Mouse (Mus musculus) thymus, postnatal 0 days (tissue): ENCODE measurements around the gene 1810049J17Rik. TPM values are rescaled to one million over a fixed set of nuclear protein-coding genes. Genes with fewer than 3 reads are reported as not detected.
"Not testable (repeated sequence)": the region's sequence is repeated elsewhere in the genome, so short reads cannot be mapped to it uniquely, and the experiment has no call there.

Source experiments
- DNase-seq: peaks from one replicate; pipeline ENCODE4 v3.0.0-alpha.2; 2015; ENCODE audit warnings: low spot score
- polyA plus RNA-seq: library from polyadenylated mRNA; unstranded; fragments of >200 nt; fragmentation: Nextera tagmentation; extraction: Ambion mirVana; gene quantifications from 2 replicates; pipeline ENCODE4 v1.2.1, GENCODE M21; 2015

The 1810049J17Rik gene
- 1.6 and 2.0 TPM in 2 replicates for polyA plus RNA-seq

DNA sequence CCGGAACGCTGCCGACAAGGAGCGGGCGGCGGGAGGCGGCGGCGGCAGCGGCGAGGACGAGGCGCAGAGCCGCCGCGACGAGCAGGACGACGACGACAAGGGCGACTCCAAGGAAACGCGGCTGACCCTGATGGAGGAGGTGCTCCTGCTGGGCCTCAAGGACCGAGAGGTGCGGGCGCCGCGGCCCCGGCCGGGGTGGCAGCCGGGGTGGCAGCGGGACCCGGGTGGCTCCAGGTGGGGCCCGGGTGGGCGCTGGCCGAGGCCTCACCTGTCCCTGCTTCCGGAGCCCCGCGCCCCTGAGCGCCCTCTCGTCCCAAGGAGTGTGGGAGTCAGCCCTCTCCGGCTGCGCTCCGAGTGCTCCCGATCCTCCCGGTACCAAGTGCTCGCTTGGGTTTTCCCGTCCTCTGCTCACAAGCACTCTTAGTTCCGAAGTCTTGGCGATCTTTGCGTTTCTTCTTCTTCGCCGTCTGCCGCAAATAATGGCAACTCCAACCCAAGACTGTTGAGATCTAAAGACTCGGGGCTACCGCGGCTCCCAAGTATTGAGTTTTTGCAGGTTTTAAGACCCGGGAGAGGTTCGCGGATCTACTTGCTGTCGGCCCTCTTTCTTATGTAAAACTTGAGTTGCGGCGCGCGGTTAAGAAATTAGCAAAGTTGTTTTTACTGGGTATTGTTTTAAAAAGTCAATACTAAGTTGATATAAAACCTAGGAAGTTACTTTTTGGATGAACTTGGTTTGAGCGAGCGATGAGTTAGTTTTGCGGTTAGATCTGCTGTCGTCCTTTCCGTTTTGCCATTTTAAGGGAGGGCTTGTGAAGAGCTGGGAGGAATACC, at the start of gene 1810049J17Rik:
Gene 1810049J17Rik, minus strand, starts transcription at position 112 of the 834 bp plus-strand sequence.
- peak; percentile 51 for DNase-seq

DNA sequence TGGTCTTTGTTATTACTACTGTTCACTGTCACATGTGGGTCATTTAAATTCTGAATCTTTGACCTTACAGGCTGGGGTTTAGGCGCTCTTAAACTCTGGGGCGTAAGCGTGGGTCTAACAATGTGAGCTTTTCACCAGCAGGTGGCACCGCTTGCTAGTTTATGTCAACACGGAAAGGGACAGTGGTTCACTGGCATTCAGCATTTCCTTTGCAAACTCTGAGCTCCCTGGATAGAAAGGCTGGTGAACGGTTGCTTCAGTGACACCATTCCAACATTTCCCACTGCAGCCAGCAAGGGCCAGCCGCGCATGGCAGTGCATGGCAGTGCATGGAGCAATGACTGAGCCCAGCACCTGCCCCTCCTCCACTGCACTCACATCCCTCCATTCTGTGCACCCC, 49.5 kb upstream of the 1810049J17Rik start:
- DNase-seq, result peak; percentile 80

DNA sequence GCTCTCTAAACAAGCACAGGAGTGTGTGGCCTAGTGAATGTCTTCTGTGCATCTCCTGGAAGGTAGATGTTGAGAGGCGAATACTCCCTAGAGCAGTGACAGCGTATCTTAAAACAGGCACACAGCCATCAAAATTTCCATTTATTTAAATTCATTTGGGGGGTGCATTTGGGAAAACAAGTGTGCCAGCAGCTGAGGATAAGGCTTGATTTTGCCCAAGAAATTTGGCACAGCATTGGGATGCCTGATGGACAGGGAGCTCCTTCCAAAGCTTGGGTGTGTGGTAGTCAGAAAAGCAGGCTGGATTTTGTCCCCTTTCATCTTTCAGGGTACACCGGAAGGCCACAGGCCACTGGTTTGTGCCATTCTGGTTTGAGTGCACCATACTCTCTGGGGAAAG, 48.4 kb upstream of the 1810049J17Rik start:
- no peak for DNase-seq

DNA sequence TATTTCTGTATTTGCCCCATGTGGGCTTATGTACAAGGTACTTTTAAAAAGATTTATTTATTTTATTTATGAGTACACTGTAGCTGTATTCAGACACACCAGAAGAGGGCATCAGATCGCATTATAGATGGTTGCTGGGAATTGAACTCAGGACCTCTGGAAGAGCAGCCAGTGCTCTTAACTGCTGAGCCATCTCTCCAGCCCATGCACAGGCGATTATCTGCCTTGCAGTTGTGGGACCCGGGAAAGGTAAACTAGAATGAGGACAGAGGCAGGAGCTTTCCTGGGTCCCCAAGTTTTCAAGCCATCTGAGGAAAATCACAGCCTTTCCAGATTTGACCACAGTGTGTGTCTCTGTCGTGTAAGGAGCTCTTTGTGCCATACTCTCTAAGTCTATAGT, 47.2 kb upstream of the 1810049J17Rik start:
- no peak for DNase-seq

DNA sequence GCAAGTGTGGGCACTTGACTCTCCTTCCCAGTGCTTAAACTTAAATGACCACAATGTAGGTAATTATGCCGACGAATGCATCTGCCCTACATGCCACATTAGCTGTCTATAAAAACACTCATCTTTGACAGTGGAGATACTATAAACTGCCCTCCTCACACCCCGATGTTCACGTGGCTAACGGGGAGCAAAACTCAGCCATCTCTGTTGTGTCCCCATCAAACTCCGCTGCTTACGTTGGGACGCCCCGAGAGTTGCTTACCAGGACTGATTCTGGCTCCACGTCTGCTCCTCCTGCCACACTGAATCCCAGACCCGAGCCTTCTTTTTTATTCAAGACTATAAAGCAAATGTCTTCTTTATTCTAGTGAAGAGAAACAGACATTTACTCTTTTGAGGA, 46.7 kb upstream of the 1810049J17Rik start:
- DNase-seq, result no peak

DNA sequence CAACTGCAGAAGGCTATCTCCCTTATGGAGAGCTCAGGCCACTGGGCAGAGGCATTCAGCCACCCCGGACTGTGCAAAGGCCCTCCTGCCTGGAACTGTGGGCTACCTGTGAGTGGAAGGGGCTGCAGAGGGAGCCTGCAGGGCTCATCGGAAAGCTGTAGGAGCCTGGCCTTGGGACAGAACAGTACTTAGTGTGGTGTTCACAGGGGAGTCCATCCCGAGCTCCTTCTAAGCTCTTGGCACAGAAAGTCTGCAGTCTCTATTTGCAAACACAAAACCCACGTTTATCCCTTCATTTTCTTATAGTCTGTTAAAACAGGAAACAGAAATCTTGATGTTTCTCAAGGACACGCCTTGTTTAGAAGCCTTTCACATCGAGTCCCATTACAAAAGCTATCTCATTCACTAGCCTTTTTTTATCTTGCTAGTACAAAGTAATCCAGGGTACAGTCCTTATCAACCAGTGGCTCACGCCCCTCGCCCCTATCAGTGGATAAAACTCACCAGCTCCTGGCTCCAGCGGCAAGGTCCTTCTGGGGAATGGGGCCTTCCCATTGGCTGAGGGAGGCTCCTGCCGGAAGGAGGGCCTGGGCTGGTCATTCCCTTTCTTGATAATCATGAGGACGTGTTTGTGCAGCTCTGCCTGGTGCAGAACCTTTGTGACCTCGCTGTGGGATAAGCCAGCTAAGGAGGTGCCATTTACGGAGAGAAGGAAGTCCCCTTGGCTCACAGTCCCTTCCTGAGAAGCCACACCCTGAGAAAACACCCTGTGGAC, 45.8 kb upstream of the 1810049J17Rik start:
- DNase-seq, result no peak

DNA sequence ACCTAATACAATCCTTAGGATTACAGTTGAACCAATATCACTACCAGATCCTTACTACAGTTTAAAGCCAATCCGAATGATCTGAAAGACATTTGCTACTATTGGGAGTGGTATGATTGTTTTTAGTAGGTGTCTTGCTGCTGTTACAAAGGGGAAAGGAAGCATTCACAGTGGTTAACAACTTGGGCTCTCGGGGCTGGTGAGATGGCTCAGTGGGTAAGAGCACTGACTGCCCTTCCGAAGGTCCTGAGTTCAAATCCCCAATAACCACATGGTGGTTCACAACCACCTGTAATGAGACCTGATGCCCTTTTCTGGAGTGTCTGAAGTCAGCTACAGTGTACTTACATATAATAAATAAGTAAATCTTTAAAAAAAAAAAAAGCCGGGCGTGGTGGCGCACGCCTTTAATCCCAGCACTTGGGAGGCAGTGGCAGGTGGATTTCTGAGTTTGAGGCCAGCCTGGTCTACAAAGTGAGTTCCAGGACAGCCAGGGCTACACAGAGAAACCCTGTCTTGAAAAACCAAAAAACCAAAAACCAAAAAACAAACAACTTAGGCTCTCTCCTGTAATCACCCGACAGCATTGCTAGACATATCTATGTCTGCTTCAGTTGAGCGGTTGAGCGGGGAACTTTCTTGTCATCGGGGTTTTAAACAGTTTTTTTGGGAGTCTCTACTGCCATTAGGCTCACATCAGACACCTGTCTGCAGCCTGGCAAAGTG, 45.0 kb upstream of the 1810049J17Rik start:
- not testable (repeated sequence) for DNase-seq

DNA sequence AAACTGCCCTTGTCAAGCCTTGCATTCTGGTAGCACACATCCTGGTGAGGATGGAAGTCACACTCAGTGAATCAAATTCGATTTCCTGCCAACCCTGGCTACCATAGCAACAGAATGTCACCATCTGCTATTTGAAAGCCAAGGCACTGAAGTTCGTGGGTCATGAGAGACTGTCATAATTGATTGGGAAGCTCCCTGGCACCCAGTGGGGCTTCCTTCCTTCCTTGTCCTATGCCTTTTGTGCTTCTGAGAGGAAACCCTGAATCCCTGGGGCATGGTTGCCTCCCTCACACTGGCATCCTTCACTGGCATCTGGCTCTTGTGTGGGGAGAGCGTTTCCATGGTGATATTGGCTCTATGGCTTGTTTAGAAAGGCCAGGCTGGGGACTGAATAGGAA, 44.4 kb upstream of the 1810049J17Rik start:
- DNase-seq, result no peak

DNA sequence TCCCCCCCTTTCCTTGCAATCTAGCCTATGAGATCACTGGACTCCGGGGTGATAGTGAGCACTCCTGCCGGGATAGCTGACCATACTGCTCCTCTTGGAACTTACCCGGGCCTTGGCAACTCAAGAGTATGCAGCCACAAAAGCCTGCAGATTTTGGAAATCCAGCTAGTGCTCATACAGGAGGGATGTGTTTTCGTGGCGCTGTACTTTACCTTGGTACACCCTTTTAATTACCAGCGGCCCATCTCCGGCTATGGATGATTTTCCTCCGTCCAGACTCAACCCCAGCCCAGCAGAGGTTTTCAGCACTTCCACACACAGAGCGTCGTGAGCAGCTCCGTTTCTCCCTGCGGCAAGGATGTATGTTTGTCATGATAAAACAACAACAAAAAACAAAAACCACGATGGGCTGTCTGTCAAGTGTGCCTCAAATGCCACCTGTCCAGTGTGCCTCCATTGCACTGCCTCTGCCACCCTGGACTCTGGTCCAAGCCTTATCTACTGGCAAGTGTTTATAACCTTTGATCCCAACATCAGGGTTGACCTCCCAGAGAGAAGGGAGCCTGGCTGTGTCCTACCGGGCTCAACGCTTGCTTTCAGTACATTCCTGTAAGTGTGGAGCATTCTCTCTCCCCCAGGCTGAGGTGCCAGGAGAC, 43.8 kb upstream of the 1810049J17Rik start:
- DNase-seq, result no peak

DNA sequence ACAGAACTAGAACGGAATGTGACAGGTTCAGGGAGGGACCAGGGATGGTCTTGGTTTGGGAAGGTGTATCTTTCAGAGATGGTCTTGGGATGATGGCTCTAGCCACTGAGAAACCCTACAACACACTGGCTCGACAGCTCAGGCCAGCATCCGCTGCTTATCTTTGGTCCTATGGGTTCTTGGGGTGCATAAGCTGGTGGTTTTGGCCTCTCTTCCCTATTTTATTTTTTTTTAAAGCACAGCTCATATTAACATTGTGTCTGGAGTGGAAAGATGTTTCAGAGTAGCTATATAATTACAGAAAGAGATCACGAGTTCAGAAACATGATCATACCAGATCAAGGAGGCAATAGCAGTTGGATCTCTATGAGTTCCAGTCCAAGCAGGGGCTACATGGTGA, 42.4 kb upstream of the 1810049J17Rik start:
- DNase-seq, result no peak

DNA sequence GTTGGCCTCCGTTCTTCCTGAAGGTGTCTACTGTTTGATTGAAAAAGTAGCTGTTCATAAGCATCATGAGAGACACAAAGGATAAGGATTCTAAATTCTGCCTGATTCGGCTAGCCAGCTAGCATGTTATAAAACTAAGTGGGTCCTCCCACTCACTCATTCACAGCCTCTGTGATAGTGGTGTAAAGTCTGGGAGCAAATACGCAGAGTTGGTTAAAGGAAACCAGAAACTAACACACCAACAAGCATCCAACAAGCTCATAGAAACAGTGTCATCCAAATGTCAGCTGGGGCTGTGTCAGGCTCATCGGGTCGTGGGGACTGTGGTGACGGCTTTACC, 41.0 kb upstream of the 1810049J17Rik start:
- DNase-seq, result no peak

DNA sequence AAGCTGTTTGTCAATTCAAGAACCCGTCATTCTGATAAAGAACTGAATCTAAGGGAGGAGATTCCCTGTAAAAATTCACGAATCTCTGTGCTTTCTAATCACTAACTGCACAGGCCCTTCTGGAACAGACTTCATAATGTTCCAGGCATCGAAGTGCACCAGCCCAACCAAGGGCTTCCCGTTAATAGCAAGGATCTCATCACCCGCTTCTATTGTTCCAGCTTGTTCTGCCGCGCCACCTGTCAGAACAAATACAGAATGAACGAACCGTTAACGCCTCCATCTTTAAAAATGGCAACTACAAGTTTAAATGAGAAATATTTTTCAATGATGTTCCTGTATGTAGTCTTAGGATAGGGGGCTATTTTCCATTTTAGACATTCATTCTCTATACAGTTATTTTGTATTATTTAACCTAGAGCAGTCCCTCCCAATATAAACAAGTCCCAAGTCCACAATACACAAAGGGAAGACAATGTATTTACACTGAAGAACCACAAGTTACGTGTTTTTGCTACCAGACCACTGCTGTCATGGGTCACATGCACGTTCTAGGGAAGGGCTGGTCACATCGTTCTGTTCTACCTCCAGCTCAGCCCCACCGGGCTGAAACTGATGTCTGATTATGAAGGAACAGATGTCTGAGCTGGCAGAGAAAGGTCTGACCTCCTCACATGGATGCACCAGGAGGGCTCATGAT, 40.5 kb upstream of the 1810049J17Rik start:
- no peak for DNase-seq

DNA sequence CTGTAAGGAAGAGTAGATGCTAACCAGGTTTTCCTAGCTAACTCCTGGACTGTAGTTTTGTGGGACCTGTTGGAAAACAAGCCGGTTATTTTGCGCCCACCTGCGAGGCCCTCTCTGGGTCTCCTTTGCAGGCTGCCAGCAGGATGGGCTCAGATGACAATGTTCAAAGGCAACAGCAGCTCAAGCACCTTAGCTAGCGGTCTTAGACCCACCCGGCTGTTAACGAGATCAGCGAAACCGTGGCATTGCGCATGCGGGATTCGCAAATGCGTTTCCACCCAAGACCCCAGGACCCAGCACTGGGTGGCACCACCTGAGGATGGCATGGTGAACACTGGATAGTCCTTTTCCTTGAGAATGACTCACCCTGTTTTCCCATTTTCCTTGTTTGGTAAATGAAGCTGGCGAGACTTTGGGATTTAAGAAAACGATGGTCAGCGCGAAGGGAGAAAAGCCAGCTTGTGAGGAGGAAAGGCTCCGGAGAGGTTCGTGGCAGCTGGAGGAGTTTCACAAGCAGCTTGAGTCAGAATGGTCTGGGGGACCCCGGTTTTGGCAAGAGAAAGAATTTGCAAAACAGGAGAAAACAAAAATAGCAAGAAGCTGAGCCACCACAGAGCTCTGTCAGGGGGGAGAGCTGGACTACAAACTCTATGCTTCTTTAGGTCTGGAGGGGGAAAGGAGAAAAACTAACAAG, 39.0 kb upstream of the 1810049J17Rik start:
- DNase-seq, result no peak

DNA sequence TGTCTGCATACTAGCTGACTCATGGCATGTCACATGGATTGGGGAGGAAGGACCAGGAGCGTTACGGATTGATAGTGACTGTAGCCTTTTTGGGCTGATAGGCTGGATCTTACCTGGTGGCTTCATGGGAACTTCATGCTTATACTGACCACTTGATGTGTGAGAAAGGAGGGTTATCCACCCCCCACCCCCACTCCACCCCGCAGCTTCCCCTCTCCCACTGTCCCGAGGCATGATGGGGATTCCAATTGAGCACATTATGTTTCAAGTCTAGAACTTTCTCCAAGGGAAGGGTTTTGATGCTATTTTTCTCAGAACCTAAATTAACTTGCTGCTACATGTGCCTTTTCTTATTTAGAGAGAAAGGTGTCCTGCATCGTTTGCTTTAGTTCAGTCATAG, 36.7 kb upstream of the 1810049J17Rik start:
- no peak for DNase-seq

DNA sequence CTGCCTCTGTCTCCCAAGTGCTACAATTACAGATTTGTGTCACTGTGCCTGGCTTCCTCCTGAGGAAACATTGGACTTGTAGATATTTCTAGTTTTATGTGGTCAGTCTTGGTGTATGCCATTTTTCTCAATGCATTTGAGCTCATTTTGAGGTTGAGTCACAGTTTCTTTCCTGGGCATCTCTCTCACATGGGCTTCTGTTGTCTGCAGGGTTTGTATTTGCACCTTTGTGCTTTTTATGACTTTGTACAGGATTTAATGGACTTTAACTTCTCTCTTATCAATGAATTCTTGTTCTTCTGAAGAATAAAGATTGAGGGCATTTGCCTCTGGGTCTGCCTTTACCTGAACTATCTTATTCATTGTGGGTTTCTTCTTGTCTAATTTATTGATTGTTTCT, 35.8 kb upstream of the 1810049J17Rik start:
- DNase-seq, result no peak

DNA sequence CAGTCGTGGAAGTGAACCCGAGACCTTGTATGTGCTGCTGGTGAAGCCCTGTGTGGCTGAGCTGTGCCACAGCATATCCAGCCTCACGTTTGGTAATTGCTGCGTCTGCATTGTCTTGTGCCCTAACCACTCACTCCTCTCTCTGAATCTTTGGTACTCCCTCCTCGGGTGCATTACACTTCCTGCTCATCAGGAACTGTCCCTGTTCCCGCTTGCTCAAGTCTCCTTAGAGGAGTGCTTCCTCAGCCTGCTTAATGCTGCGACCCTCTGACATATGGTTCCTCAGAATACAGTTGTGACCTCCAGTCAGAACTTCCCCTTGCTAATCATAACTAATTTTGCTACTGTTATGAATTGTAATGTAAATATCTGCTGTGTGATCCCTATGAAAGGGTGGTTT, 34.2 kb upstream of the 1810049J17Rik start:
- DNase-seq, result no peak

DNA sequence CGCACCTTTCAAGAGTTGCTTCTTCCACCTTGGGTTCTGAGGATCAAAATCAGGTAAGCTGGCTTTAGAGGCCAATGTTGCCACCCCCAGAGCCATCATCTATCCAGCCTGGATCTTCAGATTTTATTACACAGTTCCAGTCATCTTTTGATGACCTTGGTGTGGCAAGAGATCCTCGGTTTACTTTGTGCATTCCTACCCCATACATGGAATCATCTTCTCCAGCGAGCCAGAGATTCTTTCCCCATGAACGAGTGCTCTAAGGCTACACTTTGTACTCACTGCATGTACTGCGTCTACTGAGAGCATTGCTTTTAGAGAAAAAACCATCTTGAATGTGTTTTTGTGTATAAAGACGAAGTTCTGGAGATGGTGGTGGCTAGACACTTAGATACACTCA, 33.6 kb upstream of the 1810049J17Rik start:
- DNase-seq, result no peak

DNA sequence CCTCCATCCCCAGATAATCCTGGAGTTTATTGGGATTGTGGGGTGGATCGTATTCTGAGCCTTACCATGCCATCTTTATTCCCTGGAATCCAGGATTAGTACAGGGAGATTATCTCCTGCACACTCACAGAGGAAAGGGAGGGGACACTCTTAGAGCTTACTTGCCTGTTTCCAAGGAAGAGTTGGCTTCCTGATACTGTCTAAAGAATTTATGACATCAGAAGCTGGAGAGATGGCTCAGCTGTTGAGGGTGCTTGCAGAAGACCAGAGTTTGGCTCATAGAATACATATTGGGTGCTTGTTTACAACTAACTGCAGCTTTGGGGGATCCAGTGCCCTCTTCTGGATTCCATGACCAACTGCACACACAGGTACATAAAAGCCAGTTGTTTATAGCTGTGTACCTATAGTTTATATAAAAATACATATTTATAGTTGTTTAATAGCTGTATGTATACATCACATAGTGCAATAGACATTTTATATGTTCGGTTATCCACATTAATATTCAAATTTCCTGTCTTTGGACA, 32.6 kb upstream of the 1810049J17Rik start:
- no peak for DNase-seq

DNA sequence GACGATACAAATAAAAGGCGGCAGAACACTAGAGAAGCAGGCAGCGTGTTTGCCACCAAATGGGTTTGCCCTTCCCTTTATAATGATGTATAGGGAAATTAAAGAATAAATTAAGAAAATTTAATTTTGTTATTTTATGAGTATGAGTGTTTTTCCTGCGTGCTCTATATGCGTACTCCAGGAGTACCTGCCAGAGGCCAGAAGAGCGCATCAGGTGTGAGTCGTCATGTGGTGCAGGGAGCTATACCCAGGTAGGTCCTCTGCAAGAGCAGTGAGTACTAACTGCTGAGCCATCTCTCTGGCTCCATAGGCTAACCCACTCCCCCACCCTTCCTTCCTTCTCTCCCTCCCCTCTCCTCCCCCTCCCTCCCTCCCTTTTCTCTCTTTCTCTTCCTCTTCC, 29.8 kb upstream of the 1810049J17Rik start:
- no peak for DNase-seq

DNA sequence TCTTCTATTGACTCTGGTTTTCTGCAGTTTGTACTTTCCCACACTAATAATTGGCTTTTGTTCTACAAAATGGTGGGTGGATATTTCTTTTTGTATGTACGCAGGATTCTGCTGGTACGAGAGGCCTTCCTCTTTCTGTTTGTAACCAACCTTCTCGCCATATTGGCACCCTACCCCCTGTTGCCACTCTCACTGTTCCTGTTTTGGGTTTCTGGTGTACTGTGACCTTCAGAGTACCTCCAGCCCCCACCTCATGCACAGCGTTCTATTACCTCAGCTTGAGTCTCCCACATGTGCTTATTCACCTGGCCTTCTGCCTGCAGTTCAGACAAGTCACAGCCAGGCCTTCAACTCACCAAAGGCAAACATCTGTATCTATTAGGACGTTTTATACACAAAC, 28.1 kb upstream of the 1810049J17Rik start:
- DNase-seq, result no peak
